Mouse (Mus musculus) intestine, embryonic 15.5 days (tissue): ENCODE measurements at regions not wholly inside any gene's neighbourhood (a gene's known extent, or its start where the extent isn't known, plus 50 kb on each side); places are given as distances from the start of the nearest gene placed in this dataset.
"Not testable (repeated sequence)": the region's sequence is repeated elsewhere in the genome, so short reads cannot be mapped to it uniquely, and the experiment has no call there.

Experiments
- ATAC-seq: fragments of 200-750 bp; cut with Nextera tagmentation; 2 replicates; pipeline ENCODE4 v1.8.0; 2017; ENCODE audit warnings: moderate TSS enrichment, moderate library complexity
- H3K27ac ChIP-seq: fragments of 300-500 bp; sonication (generic); 2 replicates; pipeline ENCODE4 v1.5.1; 2015; ENCODE audit warnings: mild to moderate bottlenecking, inconsistent platforms
- H3K27me3 ChIP-seq: fragments of 300-500 bp; sonication (generic); replicated peaks from 2 replicates; pipeline ENCODE4 v1.6.1; 2015; ENCODE audit warnings: inconsistent platforms
- H3K36me3 ChIP-seq: fragments of 300-500 bp; sonication (generic); 2 replicates; pipeline ENCODE4 v1.6.1; 2015; ENCODE audit warnings: inconsistent platforms
- H3K4me1 ChIP-seq: fragments of 300-500 bp; sonication (generic); replicated peaks from 2 replicates; pipeline ENCODE4 v1.6.1; 2015; ENCODE audit warnings: inconsistent platforms
- H3K4me2 ChIP-seq: fragments of 300-500 bp; sonication (generic); replicated peaks from 2 replicates; pipeline ENCODE4 v1.6.1; 2015; ENCODE audit warnings: mild to moderate bottlenecking, inconsistent platforms
- H3K4me3 ChIP-seq: fragments of 300-500 bp; sonication (generic); replicated peaks from 2 replicates; pipeline ENCODE4 v1.5.1; 2015; ENCODE audit warnings: inconsistent platforms
- H3K9ac ChIP-seq: fragments of 300-500 bp; sonication (generic); 2 replicates; pipeline ENCODE4 v1.6.1; 2015; ENCODE audit warnings: inconsistent platforms
- H3K9me3 ChIP-seq: fragments of 300-500 bp; sonication (generic); 2 replicates; pipeline ENCODE4 v1.6.1; 2016; ENCODE audit warnings: inconsistent platforms
- WGBS: fragments of 180-500 bp; shearing (Covaris S2); methylation state at CpG from one replicate; pipeline ENCODE4 v1.1.7; 2015; 5-methylcytosine and 5-hydroxymethylcytosine counted together

- no peaks in the 10 kb centered on the region for H3K36me3 ChIP-seq
- H3K27me3 ChIP-seq = no peaks in the 10 kb centered on the region
- no peak overlapping the region for H3K27ac ChIP-seq
- WGBS = 68% methylated on average over 4 of the region's 4 CpGs
- H3K4me3 ChIP-seq = no peak overlapping the region
- no peak overlapping the region for H3K4me2 ChIP-seq
- H3K9ac ChIP-seq = no peak overlapping the region
- H3K9me3 ChIP-seq = no peaks in the 10 kb centered on the region
- no peak for ATAC-seq
- 0 out of 2 replicates have a peak, but pooled peaks cover 4% of the 10 kb centered on the region for H3K4me1 ChIP-seq
Observed at GRCm38 (mm10) chr14:45810101-45810500, 152.2 kb upstream of the Ddhd1 start.

GRCm38 (mm10) chr14:45810630-45811029, 152.7 kb upstream of the Ddhd1 start:
- WGBS = 63% methylated on average over 3 of the region's 3 CpGs
- Histone ChIP-seq H3K27ac (no peak overlapping the region), H3K4me3 (no peak overlapping the region), H3K4me1 (0 out of 2 replicates have a peak, but pooled peaks cover 4% of the 10 kb centered on the region), H3K36me3 (no peaks in the 10 kb centered on the region), H3K27me3 (no peaks in the 10 kb centered on the region), H3K9me3 (no peaks in the 10 kb centered on the region), H3K9ac (no peak overlapping the region), H3K4me2 (no peak overlapping the region)
- no peak for ATAC-seq

GRCm38 (mm10) chr14:45815598-45815997, 157.7 kb upstream of the Ddhd1 start:
- no peak overlapping the region for H3K9ac ChIP-seq
- no peak overlapping the region for H3K4me2 ChIP-seq
- ATAC-seq = no peak
- no peaks in the 10 kb centered on the region for H3K9me3 ChIP-seq
- WGBS = 83% methylated on average over 2 of the region's 2 CpGs
- no peaks in the 10 kb centered on the region for H3K36me3 ChIP-seq
- no peaks in the 10 kb centered on the region for H3K4me1 ChIP-seq
- no peak overlapping the region for H3K4me3 ChIP-seq
- no peak overlapping the region for H3K27ac ChIP-seq
- H3K27me3 ChIP-seq = no peaks in the 10 kb centered on the region

GRCm38 (mm10) chr14:45816611-45817010, 158.7 kb upstream of the Ddhd1 start:
- H3K4me3 ChIP-seq, H3K36me3 ChIP-seq, H3K4me1 ChIP-seq, H3K9me3 ChIP-seq, ATAC-seq, H3K27me3 ChIP-seq, H3K9ac ChIP-seq, H3K27ac ChIP-seq, H3K4me2 ChIP-seq: not testable (repeated sequence)
- WGBS = 94% methylated on average over 17 of the region's 17 CpGs

- Histone ChIP-seq H3K4me2 (no peak overlapping the region), H3K4me1 (no peaks in the 10 kb centered on the region), H3K27ac (no peak overlapping the region), H3K36me3 (no peaks in the 10 kb centered on the region), H3K9me3 (no peaks in the 10 kb centered on the region), H3K4me3 (no peak overlapping the region), H3K27me3 (no peaks in the 10 kb centered on the region), H3K9ac (no peak overlapping the region)
- 80% methylated on average over 3 of the region's 3 CpGs for WGBS
- no peak for ATAC-seq
Observed at GRCm38 (mm10) chr14:45817756-45818155, 159.8 kb upstream of the Ddhd1 start.

GRCm38 (mm10) chr14:45824601-45825000, 166.7 kb upstream of the Ddhd1 start:
- no peak overlapping the region for H3K9ac ChIP-seq
- 73% methylated on average over 2 of the region's 2 CpGs for WGBS

GRCm38 (mm10) chr14:45826023-45826422, 168.1 kb upstream of the Ddhd1 start:
- H3K4me2 ChIP-seq = no peak overlapping the region
- no peaks in the 10 kb centered on the region for H3K4me1 ChIP-seq
- no peaks in the 10 kb centered on the region for H3K27me3 ChIP-seq
- no peaks in the 10 kb centered on the region for H3K9me3 ChIP-seq
- H3K27ac ChIP-seq = no peak overlapping the region
- ATAC-seq = no peak
- no peak overlapping the region for H3K9ac ChIP-seq
- WGBS = 59% methylated on average over 3 of the region's 3 CpGs
- H3K4me3 ChIP-seq = no peak overlapping the region
- no peaks in the 10 kb centered on the region for H3K36me3 ChIP-seq

More at GRCm38 (mm10) chr14:45824601-45825000, 166.7 kb upstream of the Ddhd1 start:
- Histone ChIP-seq H3K4me3 (no peak overlapping the region), H3K4me2 (no peak overlapping the region), H3K27ac (no peak overlapping the region), H3K36me3 (no peaks in the 10 kb centered on the region), H3K4me1 (no peaks in the 10 kb centered on the region), H3K9me3 (no peaks in the 10 kb centered on the region), H3K27me3 (no peaks in the 10 kb centered on the region)
- no peak for ATAC-seq

- Histone ChIP-seq H3K27me3 (no peaks in the 10 kb centered on the region), H3K36me3 (no peaks in the 10 kb centered on the region), H3K4me1 (no peaks in the 10 kb centered on the region), H3K9ac (no peak overlapping the region), H3K9me3 (no peaks in the 10 kb centered on the region), H3K4me3 (no peak overlapping the region), H3K27ac (no peak overlapping the region), H3K4me2 (no peak overlapping the region)
- 44% methylated on average over 1 of the region's 1 CpGs for WGBS
- ATAC-seq = no peak
Observed at GRCm38 (mm10) chr14:45827096-45827495, 169.2 kb upstream of the Ddhd1 start.

GRCm38 (mm10) chr14:45830457-45830856, 172.5 kb upstream of the Ddhd1 start:
- no peaks in the 10 kb centered on the region for H3K27me3 ChIP-seq
- no peak overlapping the region for H3K4me3 ChIP-seq
- no peak overlapping the region for H3K4me2 ChIP-seq
- no peak for ATAC-seq
- no peak overlapping the region for H3K9ac ChIP-seq
- H3K36me3 ChIP-seq = no peaks in the 10 kb centered on the region
- no peak overlapping the region for H3K27ac ChIP-seq
- no peaks in the 10 kb centered on the region for H3K9me3 ChIP-seq
- 93% methylated on average over 5 of the region's 5 CpGs for WGBS
- no peaks in the 10 kb centered on the region for H3K4me1 ChIP-seq

GRCm38 (mm10) chr14:45837039-45837438, 179.1 kb upstream of the Ddhd1 start:
- Histone ChIP-seq H3K27ac (no peak overlapping the region), H3K4me1 (no peaks in the 10 kb centered on the region), H3K4me3 (no peak overlapping the region), H3K36me3 (no peaks in the 10 kb centered on the region), H3K9ac (no peak overlapping the region), H3K27me3 (no peaks in the 10 kb centered on the region), H3K4me2 (no peak overlapping the region), H3K9me3 (no peaks in the 10 kb centered on the region)
- ATAC-seq = no peak
- WGBS = 84% methylated on average over 11 of the region's 11 CpGs

- Histone ChIP-seq H3K9me3 (no peaks in the 10 kb centered on the region), H3K36me3 (no peaks in the 10 kb centered on the region), H3K27me3 (no peaks in the 10 kb centered on the region), H3K9ac (no peak overlapping the region), H3K27ac (0 out of 2 replicates have a peak overlapping the region, but pooled peaks have one; percentile 11), H3K4me2 (no peak overlapping the region), H3K4me3 (no peak overlapping the region), H3K4me1 (no peaks in the 10 kb centered on the region)
- 69% methylated on average over 1 of the region's 1 CpGs for WGBS
- ATAC-seq = no peak
Observed at GRCm38 (mm10) chr14:45843829-45844228, 185.9 kb upstream of the Ddhd1 start.

GRCm38 (mm10) chr14:45850588-45850987, 192.6 kb upstream of the Ddhd1 start:
- Histone ChIP-seq H3K27me3 (no peaks in the 10 kb centered on the region), H3K9ac (no peak overlapping the region), H3K4me1 (no peaks in the 10 kb centered on the region), H3K4me2 (no peak overlapping the region), H3K4me3 (no peak overlapping the region), H3K36me3 (no peaks in the 10 kb centered on the region), H3K27ac (no peak overlapping the region), H3K9me3 (0 out of 2 replicates have a peak, but pooled peaks cover 3% of the 10 kb centered on the region)
- WGBS = 70% methylated on average over 8 of the region's 8 CpGs
- ATAC-seq = no peak

- H3K4me3 ChIP-seq = no peak overlapping the region
- peak; percentile 45; the same call in 1 of the 2 replicates for ATAC-seq
- peak overlapping the region; percentile 43 for H3K4me2 ChIP-seq
- no peaks in the 10 kb centered on the region for H3K36me3 ChIP-seq
- no peaks in the 10 kb centered on the region for H3K9me3 ChIP-seq
- H3K4me1 ChIP-seq = no peaks in the 10 kb centered on the region
- H3K27ac ChIP-seq = no peak overlapping the region
- 12% methylated on average over 9 of the region's 9 CpGs for WGBS
- H3K27me3 ChIP-seq = no peaks in the 10 kb centered on the region
- no peak overlapping the region for H3K9ac ChIP-seq
Observed at GRCm38 (mm10) chr14:45878428-45878827, 220.5 kb upstream of the Ddhd1 start.
